Mouse (Mus musculus) liver, postnatal 0 days (tissue): Measurements from ENCODE around the gene Snx1.
A peak's percentile ranks its signal among the peaks of the same experiment; 100 is the strongest.

Experiments
- CTCF ChIP-seq: sonication (generic); IDR thresholded peaks from 2 replicates; pipeline ENCODE4 v1.5.1; 2016; ENCODE audit warnings: antibody characterized with exemption, low read depth
- EP300 ChIP-seq: IDR thresholded peaks from 2 replicates; pipeline ENCODE4 v1.6.1; 2016; ENCODE audit warnings: antibody characterized with exemption, low read depth, mild to moderate bottlenecking

- TF ChIP-seq CTCF (no peak), EP300 (0 out of 2 replicates have a peak, but pooled peaks have one; percentile 14)
Observed at GRCm38 (mm10) chr9:66114341-66114740, 12.0 kb downstream of the Snx1 start.
